Mouse (Mus musculus): ENCODE results near the gene Gm20388.

Gene Gm20388

DNA sequence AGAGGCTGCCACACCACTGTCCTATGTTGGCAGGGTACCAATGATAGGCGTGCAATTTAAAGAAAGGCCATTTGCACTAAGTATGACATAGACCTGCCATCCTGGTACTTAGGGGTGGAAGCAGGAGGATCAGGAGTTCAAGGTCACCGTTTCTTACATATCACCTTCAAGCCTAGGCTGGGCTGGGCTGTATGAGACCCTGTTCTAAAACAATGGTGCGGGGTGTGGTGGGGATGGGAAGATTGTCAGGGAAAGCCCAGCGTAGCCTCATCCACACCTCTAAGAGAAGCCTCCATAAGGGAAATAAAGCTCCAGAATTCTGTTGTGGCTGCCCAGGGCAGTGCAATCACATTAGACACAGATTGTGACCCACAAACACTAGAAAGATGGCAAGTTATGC is 4324.9 kb downstream of the Gm20388 start:
- DNase-seq (ENCODE audit: low spot score), result no peak

DNA sequence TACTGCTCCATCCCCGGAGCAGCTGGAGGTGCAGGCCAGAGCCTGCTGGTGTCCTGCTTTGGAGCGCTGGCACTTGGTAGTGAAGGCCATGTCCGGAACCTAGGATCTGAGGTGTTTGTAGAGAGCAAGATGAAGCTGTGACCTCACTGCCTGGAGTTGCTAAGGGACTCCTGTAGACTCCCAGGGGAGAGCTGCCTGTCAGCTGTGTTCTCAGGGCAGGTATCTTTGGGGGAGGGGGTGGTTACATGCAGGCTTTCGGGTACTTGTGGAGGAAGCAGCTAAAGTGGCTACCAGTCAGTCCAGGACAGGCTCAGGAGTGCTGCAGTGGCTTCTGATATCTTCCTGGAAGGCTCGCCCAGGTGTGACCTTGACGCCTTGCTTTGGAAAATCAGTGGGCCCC is 4328.7 kb downstream of the Gm20388 start:
- no peak for DNase-seq (ENCODE audit: low spot score)

DNA sequence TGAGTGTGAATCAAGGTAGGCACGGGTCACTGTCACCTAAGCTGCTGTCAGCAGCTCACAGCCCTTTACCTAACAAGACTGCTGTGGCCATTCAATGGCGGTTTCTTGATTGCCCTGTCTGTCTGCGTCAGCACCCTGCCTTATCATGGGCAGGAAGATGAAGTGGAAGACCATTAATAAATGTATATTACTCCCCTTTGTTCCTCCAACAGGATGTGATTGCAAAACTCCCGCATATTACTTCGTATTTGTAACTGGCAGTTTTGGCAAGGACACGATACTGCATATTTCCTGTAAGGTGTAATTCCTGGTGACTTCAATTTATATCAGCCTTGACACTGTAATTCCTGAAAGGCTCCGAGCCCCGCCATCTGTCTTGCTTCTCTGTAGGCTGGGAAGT is 4330.3 kb downstream of the Gm20388 start:
- DNase-seq (ENCODE audit: low spot score), result no peak

DNA sequence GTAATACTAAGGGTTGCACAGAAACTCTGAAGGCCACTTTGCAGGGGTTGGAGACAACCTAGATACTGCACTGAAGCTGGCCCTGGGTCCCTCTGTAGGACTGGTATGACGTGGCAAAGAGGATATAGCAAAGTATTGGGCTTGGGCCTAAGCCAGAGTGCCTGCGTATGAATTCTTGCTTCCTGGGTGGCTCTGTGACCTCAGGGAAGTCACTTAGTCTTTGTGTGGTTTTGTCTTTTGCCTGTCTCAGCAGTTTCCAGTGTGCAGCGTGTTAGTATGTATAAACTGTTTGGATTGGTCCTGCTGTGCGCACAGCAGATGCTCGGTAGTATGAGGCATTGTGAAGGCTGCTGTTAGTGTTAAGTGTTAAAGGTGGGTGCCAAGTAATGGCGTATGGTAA is 4331.6 kb downstream of the Gm20388 start:
- DNase-seq (ENCODE audit: low spot score), result no peak

DNA sequence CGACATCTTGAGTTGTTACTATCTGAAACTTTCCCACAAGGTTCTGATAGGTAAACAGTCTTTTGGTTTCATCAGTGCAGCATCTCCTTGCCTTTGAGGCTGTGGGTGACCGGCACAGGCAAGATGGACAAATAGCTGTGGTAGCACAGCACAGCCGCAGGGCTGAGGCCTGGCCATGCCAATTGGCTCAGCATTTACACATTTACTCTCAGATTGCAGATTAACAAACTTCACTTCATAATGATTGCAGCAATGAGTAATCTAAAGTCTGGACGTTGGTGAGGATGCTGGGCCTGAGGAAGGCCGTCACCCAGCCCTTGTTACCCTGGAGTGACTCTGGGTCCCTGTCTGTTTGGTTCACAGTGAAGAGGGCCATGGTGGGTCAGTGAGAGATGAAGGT is 4332.3 kb downstream of the Gm20388 start:
- no peak for DNase-seq (ENCODE audit: low spot score)

DNA sequence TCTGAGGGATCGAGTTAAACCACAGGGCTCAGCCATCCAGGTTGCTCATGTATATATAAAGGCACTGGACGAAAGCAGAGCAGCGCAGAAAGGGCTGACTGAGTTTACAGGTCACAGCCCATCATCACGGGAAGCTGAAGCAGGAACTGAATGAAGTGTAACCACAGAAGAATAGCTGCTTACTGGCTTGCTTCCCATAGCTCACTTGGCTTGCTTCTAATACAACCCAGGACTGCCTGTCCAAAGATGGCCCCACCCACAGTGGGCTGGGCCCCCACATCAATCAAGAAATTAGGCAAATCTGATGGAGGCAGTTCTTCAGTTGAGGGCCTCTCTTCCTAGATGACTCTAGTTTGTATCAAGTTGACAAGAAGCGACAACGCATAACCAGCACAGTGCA is 4336.9 kb downstream of the Gm20388 start:
- no peak for DNase-seq (ENCODE audit: low spot score)

DNA sequence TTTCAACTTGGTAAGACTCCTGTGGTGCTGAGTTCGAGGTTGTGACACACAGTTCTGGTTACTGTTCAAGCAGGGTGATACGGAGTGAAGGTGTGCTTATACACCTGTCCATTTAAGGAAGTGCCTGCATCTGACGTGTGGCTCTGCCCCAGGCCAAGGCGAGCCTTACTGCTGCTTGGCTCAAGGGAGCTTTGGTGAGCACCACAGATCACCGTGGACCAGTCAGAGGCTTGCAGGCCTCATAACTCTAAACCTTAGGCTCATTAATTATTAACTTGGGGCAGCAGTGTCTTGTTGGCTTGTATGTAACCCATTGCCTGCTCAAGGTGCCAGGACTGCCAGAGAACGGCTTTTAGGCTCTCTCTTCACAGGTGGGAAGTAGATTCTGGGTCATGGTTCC is 4338.0 kb downstream of the Gm20388 start:
- DNase-seq (ENCODE audit: low spot score), result no peak

DNA sequence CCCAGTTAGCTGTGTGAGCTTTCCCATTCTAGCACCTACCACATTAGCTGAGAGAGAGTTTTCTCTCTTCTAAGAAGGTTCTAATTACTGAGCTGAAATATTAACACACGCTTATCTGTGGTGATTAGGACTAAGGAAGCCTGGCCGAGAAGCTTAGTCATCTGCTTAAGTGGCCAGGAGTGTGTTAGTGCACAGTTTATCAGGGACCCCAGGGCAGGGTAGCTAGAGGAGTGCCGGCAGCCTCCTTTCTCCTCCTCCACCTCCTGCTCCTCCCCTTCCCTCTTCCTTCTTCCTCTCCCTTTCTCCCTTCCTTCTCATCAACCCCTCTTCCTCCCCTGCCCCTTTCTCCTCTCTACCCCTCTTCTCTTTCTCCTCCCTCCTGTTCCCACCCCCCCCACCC is 4339.6 kb downstream of the Gm20388 start:
- no peak for DNase-seq (ENCODE audit: low spot score)

DNA sequence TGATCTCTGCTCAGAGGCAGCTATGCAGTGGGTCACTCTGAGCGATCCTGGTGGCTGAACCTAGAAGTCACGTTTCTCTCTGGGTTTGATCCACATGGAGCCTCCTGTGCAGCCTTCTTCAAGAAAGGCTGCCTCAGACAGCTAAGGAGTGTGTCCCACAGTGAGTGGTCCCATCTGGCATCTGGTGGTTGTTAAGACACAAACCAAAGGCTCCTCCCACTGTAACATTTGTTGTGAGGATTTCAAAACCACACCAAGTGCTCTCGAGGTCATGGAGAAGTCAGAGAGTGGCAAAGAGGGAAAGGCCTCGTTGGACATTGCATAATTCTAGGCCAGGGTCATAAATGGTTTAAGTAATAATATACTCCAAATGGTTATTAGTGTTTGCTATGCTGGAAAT is 4340.1 kb downstream of the Gm20388 start:
- DNase-seq (ENCODE audit: low spot score), result no peak

DNA sequence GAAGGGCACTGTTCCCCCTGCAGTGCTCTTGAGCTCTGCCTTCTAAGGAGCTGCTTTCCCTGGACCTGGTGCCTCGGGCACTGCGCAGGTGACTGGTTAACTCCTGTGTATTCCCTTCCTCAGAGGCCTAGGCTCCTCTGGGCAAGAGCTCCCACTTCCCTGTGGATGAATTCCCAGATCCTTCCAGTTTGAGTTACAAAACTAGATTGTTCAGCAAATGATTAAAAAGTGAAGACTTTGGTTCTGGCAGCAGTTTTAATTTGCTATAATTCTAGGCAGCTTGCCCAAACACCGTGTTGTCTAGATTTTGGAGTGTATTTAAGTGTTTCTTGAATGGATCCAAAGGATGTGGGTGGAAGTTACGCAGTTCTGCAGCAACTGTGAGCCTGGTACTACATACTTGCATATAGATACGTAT is 4341.9 kb downstream of the Gm20388 start:
- DNase-seq (ENCODE audit: low spot score), result no peak

DNA sequence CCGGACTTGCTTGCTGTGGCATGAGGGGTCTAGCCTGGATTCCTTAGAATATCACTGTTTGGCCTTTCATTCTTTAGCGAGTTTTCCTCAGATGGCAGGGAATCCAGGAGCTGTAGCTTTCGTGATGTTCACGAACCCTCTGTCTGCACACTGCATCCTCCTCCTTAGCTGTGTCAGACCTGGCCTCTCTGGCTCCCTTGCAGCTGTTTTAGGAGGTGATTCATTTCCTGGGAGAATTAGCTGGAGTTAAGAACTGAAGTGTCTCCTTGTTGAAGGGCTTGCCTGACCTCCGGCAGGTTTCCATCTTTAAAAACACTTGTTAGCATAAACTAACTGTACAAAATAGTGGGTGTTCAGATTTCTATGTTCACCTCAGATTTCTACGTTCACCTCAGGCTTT is 4343.3 kb downstream of the Gm20388 start:
- no peak for DNase-seq (ENCODE audit: low spot score)

DNA sequence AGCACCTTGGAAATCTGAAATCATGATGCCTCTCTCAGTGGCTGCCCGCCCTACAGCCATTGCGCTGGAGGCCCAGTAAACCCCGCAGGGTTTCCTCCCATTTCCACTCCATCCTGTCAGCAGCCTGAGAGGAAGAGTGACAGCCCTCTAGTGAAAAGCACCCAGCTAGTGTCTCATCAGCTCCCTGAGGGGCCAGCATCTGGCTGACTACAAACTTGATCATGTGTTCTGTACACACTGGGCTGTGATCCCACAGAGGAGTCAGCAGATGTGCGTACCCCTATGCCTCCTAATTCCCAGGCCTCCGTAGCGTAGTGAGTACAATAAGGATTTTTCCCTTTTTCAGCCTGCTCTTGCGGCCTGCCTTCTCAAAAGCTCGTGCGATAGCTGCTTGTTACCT is 4346.2 kb downstream of the Gm20388 start:
- no peak for DNase-seq (ENCODE audit: low spot score)

DNA sequence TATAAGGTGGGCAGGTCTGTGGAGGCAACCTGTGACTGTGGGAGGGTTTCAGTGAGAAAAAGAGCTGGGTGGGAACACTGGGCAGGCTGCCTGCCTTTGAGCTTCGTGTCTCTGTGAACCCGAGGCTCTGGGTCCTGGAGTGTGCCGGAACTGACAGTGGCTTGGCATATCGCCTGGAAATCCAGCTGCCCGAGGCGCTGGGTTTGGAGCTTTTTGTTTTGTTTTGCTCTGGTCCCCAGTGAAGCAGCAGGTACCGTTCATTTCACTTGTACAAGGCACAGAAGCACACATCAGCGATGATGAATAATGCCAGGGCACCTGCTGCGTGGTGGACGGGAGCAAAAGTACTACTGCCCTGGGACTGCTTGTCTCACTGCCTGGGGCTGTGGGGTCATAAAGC is 4346.7 kb downstream of the Gm20388 start:
- peak; percentile 56 for DNase-seq (ENCODE audit: low spot score)

DNA sequence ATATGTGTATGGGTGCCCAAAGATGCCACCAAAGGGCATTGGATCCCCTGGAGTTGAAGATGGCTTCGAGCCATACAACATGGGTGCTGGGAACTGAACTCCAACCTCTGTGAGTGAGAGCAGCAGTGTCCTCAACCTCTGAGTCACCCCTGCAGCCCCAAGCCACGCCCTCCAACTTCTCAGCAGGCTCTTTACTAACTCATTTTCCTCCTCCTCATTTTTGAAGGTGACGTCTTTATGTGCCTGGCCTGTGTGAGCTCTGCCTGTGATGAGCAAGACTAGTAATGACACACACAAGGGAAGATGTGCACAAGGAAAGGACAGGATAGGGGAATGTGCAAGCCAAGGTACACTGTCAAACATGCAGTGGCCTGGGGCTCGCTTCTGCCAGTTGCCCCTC is 4348.5 kb downstream of the Gm20388 start:
- no peak for DNase-seq (ENCODE audit: low spot score)

DNA sequence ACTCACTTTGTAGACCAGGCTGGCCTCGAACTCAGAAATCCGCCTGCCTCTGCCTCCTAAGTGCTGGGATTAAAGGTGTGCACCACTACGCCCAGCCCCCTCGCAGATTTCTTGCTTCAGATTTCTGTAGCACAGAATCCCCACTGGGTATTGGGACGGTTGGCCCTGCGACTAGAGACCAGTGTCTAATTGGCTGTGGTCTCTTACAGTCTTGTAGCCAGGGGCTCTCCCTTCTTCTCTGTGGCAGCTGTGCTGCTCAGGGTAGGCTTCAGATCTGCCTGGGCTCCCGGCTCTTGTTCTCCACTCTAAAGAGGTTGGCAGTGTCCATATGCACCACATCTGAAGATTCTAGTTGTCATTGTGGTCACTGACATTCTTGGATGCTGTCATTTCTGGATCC is 4349.3 kb downstream of the Gm20388 start:
- DNase-seq (ENCODE audit: low spot score), result no peak

DNA sequence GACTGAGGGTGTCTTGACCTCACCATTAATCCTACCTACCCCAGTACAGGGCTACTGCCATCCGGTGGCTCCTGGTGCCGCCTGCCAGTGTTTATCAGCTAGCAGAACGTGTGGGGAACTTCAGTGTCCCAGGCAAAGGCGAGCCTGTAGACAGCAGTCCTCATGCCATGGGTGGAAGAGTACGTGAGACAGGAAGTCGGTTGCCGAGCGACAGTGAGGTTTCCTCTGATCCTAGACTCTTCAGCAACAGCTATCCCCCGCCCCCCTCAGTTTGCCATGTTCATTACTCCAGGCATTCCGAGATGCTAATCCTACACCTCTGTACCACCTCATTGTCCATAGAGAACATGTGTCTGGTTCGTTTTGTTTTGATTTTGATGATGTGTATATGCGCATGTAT is 4349.7 kb downstream of the Gm20388 start:
- no peak for DNase-seq (ENCODE audit: low spot score)

DNA sequence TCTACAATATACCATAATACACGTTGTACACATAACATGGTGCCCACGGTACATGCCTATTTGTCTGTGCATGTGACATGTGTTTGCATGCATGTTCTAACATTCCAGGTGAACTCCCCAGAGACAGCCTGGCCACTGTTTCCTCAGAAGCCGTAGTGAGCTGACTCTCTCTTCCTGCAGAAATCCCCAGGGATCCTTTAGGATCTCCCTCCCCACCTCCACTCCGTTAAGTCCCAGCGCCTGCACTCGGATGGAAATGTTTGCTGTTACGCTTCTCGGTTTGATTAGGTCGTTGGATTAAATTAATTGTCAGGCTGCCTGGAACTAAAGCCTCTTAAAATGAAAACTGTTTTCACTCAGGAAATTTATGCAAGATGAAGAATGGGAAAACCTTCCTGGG is 4352.4 kb downstream of the Gm20388 start:
- DNase-seq (ENCODE audit: low spot score), result no peak

DNA sequence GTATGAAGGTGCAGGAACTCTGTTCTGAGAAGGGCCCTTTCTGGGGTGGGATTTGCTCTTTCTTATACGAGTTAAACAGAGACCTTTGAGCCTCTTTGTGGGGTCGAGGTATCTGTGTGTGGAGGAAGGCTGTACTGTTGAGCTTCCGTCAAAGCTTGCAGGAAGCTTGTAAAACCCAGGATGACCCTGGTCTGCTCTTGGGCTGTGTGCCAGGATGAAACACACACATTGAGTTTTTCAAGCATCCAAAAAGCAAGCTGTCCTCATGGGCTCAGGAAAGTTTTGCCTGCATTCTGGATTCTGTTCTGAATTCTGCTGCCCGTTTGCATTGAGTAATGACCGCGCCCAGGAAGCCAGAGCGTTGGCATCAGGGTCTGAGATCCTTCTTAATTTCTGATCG is 4353.4 kb downstream of the Gm20388 start:
- DNase-seq (ENCODE audit: low spot score), result no peak

DNA sequence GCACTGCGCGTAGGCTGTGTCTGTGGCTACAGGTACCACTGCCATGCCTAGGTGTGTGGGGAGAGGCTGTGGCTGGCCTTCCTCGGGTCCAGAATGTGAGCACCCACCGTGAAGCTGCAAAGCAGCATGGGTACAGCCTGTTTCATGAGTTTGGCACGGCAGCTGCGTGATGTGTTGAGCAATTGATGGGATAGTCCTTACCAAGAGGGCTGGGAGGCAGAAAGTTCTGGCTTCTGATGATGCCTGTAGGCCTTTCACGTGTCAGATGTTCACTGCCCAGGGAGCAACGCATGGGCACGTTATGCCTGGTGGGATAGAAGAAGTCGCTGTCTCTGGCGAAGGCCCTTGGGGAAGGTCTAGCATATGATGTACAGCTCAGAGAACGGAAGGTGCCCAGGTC is 4354.0 kb downstream of the Gm20388 start:
- DNase-seq (ENCODE audit: low spot score), result no peak

DNA sequence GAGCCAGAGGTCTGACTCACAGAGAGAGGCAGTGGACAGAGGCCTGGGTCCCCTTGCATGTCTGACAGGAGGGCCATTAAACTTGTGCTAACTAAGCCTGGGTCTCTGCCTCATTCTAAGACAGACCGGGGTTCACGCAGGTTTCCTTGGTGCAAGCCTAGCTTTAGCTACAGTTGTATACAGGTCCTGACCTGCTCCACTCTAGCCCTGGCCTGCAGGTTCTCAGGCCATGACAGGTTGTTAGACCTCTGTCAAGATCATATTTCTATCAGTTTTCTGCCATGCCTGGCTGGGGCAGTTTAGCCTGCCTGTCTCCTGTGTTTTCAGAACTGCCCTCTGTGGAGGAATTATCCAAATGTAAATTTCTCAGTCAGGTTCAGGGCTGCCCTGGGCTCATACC is 4354.5 kb downstream of the Gm20388 start:
- no peak for DNase-seq (ENCODE audit: low spot score)

DNA sequence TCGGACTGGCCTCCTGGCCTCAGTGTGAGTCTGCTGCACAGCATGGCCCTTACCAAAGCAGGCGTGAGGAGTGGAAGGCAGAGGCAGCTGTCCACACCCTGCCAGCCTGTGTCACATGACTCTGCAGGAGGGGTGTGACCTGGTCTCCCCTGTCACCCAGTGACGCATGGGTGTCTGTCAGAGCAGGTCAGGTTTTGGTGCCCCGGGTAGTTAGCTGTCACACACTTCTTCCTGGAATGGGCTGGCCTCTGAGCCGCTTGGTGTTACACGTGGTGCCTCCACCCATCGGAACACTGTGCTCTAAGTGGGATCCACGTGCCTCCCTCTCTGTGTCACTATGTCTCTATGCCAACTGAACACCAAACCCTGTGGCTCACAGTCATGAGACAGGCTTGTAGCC is 4355.2 kb downstream of the Gm20388 start:
- no peak for DNase-seq (ENCODE audit: low spot score)

DNA sequence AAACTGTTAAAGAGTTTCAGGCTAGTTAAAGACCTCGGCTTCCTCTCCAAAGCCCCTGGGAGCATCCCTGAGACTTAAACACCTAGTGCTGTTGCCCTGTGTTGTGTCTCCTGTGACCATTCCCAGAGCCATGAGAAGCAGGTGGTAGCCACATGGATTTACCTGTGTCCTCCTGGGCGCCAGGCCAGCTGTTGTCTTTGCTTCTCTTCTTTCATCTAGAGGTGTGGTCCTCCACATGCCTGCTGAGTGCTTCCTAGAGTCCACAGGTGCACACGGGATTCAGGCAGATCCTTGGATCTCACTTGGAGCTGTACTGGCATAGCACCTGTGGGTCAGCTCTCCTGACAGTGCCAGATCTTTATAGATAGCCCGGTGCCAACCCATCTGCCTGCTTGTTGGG is 4356.6 kb downstream of the Gm20388 start:
- DNase-seq (ENCODE audit: low spot score), result no peak

DNA sequence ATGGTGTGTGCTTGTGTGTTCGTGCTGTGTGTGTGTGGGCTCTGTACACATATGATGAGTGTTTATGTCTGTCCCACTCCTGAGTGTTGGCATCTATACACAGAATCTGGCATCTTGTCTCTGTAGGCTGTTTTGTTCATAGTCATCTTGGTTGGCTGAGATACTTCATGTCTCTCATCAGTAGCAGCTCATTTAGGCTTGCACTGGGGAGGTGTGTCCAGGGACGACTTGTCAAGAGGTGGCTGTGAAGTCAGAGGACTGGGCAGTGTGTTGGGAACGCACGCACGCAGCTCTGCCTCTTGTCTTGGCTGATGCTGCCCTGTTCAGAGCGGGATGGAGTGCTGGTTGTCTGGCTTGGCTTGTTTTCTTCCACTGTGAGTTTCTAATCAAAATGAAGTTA is 4359.9 kb downstream of the Gm20388 start:
- no peak for DNase-seq (ENCODE audit: low spot score)

DNA sequence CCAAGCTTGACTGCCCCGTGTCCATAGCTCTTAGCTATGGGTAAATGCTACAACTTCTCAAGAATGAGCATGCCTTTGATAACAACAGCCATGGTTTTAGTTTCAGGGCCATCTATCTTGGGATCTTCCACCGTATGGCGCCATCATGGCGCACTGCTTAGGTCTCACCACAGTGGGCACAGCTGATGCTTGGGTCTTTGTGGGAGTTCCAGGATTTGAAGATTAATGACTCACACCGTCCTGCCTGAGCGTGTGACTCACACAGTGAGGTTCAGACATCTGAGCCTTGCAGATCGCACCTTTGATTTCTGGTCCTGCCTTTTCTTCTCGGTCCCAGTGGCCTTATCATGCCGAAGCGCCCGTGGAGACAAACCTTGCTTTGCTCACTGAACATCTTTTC is 4360.3 kb downstream of the Gm20388 start:
- no peak for DNase-seq (ENCODE audit: low spot score)

DNA sequence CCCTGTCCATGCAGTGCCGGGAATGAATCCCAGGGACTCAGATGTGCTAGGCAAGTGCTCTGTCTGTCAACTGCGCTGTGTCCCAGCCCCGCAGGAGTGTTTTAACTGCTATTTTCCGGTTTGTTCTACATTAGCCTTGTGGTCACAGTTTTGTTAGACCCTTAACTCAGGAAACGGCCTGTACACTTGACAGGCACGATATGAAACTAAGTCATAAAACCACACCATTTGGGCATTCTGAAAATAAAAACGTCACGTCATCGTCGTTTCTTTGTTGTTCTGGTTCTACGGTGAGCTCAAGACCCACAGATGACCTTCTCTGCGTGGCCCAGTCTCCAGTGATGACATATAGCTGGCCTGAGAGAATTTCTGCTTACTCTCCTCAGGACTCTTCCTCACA is 4360.9 kb downstream of the Gm20388 start:
- no peak for DNase-seq (ENCODE audit: low spot score)

Measured in ovary, postnatal 14 days (tissue).